Mouse (Mus musculus): ENCODE measurements around the gene Psmf1.

Gene Psmf1

GRCm38 (mm10) chr2:151743845-151744244 lies at the start of gene Psmf1:
Gene Psmf1, minus strand, starts transcription at chr2:151744186.
- in situ Hi-C loops (cut with MboI, MseI) = loop anchor here (5.0 kb wide), 1 partner anchor 252 kb away; the partner anchor contains the start of gene Nsfl1c

GRCm38 (mm10) chr2:151791156-151791555 lies 47.2 kb upstream of the Psmf1 start:
- in situ Hi-C loops (cut with MboI, MseI) = no loop called here

- in situ Hi-C loops (cut with MboI, MseI) = no loop called here
These were observed 46.2 kb upstream of the Psmf1 start for GRCm38 (mm10) chr2:151790169-151790568.

- in situ Hi-C loops (cut with MboI, MseI) = no loop called here
These were observed 44.4 kb upstream of the Psmf1 start for GRCm38 (mm10) chr2:151788221-151788977.

GRCm38 (mm10) chr2:151783493-151783892 lies 39.5 kb upstream of the Psmf1 start:
- in situ Hi-C loops (cut with MboI, MseI) = no loop called here

GRCm38 (mm10) chr2:151777366-151777765 lies 33.4 kb upstream of the Psmf1 start:
- in situ Hi-C loops (cut with MboI, MseI) = no loop called here

DNA sequence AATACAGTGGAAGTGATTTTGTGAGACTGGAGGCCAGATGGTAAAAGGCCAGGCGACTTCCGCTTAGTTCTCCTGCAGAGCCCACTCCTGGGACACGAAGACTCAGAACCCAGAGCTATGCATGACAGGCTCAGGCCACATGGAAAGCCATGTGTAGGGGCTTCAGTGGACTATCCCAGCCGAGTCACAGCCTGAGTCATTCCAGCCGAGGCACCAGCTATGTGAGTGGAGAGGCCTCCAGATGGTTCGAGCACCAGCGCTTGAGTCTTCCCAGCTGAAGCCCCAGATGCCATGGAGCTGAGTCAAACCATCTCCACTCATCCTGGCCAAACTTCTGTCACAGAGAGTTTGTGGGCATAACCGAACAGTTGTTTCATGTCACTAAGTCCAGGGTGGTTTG lies 29.5 kb upstream of the Psmf1 start:
- in situ Hi-C loops (cut with MboI, MseI) = no loop called here

- in situ Hi-C loops (cut with MboI, MseI) = no loop called here
These were observed 28.2 kb upstream of the Psmf1 start for GRCm38 (mm10) chr2:151772169-151772568.

DNA sequence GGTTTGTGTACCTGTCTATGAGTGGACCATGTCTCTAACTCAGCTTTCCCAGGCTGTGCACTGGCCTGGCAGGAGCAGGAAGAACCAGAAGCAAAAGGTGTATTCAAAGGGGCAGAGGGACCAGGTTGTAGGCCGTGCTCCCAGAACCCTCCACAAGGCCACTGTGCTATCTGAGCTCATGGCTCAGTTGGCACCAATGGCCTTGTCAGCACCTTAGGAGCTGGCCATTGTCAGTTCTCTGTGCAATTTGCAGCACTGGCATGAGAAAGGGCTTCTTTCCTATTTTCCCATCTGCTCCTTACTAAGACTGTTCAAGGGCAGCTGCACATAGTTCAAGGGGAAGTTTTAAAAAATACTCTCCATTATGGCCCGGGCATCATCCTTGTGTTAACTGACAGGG lies 20.6 kb upstream of the Psmf1 start:
- in situ Hi-C loops (cut with MboI, MseI) = no loop called here

GRCm38 (mm10) chr2:151758806-151759353 lies 14.9 kb upstream of the Psmf1 start:
- in situ Hi-C loops (cut with MboI, MseI) = no loop called here

DNA sequence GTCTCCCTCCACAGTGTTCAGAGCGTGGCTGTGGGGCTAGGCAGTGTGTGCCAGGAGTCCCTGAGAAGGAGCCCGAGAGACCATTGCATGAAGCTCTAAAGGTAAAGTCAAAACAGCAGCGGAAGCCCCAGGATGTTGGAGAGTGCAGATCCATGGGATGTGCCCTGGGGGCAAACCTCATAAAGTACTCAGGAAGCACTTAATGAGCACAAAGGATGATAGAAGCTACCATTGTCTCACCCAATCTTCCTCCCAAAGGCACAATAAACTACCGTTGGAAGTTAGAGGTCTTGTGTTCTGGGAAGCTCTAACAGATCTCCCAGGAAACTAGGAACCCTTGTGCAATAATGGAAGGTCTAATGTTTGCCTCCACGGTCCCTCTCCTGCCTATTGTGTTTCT lies 13.5 kb upstream of the Psmf1 start:
- in situ Hi-C loops (cut with MboI, MseI) = no loop called here

- in situ Hi-C loops (cut with MboI, MseI) = no loop called here
These were observed 12.5 kb upstream of the Psmf1 start for GRCm38 (mm10) chr2:151756277-151757061.

DNA sequence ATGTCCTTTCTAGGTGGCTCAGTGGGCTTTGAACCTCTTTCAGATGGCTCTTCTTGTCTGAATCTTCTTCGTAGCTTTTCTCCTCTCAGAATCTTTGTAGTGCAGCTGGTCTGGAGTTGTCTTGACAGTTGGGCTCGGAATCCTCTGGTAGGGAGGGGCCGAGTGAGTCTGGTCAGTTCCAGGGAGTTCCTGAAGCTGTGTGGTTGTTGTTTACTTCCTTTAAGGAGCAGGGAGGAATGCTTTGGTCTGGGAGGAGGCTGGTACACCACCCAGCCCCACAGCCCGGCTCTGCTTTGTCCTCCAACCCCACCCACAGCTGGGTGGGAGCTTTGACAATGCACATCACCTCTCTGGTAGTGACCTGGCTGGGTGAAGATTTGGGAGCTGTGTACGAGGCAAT lies 7.3 kb upstream of the Psmf1 start:
- in situ Hi-C loops (cut with MboI, MseI) = no loop called here

DNA sequence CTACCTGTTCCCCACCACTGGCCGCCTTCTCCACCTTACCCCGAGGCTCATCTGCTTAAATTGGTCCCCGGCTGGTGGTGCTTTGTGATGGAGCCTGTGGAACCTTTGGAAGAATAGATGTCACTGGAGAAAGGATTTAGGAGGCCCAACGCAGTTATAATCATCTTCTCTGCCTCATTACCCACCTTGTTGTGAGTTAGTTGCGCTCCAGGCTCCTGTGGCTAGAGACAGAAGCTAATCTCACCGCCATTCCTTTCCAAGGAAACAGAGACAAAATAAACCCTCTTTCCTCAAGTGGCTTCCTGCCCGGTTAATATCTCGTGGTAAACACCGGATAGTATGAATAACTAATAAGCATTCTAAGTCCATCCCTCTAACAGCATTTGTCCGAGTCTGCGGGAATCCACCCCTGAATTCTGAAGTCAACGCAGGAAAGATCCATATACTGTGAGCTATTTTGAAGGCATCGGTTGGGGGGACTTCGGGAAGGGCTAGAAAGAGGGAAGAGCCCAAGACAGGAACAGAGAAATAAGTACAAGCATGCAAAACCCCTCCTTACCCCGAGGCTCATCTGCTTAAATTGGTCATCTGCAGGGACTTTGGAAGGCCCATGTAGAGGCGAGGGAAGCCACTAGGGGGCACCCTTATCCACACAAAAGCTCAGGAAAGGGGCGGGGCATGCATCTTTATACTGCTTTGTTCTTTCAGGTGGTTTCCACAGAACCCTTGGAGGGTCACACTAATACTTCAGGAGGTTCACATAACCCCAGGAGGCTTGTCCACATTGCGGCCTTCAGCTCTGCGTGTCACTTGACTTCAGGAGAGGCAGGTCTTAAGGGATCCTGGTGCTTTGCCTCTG lies 4.1 kb upstream of the Psmf1 start:
- in situ Hi-C loops (cut with MboI, MseI) = no loop called here

GRCm38 (mm10) chr2:151742850-151743679 lies 921 bp downstream of the Psmf1 start:
- in situ Hi-C loops (cut with MboI, MseI) = loop anchor here (5.0 kb wide), 1 partner anchor 251 kb away; the partner anchor contains the start of gene Nsfl1c

DNA sequence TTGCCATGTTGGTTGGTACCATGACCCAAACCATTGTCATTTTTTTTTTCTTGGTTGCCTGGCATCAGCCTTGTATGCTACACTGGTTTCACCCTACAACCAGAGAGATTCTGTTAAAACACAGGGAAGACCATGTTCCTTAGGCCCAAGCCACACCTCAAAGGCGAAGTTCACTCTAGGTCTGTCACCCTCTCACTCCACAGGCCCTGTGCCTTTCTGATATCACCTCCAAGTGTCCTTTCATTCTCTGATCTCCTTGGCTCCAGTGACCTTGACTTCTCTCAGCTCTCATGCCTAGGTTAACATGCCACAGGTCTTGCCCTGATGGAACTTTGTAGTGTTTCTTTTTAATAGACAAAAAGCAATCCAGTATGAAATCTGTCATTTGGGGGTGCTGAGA lies 1.9 kb downstream of the Psmf1 start:
- in situ Hi-C loops (cut with MboI, MseI) = loop anchor here (5.0 kb wide), 1 partner anchor 250 kb away; the partner anchor contains the start of gene Nsfl1c

DNA sequence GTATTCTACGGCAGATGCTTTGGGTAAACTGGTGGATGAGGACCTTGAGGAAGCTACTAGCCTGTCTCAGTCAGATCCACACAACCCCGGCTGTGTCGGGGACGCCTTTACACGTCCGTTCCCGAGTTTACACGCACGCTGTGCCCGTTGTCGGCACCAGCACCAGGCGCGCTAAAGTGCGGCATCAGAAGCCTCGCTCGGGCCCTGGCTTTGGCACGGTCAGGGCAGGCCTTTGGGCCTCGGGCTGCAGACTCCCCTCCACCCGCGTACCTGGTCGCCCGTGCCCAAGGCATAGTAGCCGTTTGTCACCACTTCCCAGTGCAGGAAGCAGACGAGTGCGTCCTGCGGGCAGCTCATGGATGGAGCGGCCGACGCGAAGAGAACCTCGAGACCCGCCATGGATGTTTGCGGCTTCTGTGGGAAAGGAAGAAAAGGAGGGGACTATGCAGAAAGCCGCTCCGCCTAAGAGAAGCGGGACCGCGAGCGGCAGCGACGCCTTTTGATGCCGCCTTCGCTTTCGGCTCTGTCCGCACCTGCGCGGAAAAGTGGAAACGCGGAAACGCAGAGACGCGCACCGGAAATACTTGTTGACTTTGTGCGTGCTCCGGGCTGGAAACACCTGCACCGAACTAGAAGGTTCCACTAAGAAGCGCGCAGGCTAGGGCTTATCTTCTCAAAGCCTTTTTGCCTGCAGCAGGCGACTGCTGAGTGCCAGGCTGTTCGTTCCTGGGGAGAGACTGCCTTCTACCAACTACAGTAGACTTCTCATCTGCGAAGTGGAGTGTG lies 3.1 kb downstream of the Psmf1 start:
- in situ Hi-C loops (cut with MboI, MseI) = loop anchor here (5.0 kb wide), 1 partner anchor 249 kb away; the partner anchor contains the start of gene Nsfl1c

- in situ Hi-C loops (cut with MboI, MseI) = no loop called here
These were observed 4.5 kb downstream of the Psmf1 start for GRCm38 (mm10) chr2:151739505-151739904.

DNA sequence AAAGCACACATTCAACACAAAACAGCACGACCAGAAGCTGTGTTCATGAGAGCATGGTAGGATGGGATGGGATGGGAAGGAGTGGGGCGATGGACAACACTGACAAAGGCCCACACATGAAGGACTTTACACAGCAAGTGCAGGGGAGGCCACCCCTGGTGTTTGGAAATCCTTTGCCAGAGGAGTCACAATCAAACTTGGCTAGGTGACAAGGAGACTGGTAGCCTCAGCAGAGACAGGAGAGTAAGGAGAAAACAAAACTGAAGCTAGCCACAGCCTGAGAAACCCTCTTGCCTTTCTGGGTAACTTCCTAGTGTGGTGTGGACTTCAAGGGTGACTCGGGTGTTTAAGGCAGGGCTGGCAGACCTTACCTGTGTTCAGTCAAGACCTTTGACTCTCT lies 4.9 kb downstream of the Psmf1 start:
- in situ Hi-C loops (cut with MboI, MseI) = no loop called here

GRCm38 (mm10) chr2:151738460-151738859 lies 5.5 kb downstream of the Psmf1 start:
- in situ Hi-C loops (cut with MboI, MseI) = no loop called here
